Mouse (Mus musculus): ENCODE results near the gene Nrxn2. TPM values are rescaled to one million over a fixed set of nuclear protein-coding genes. Genes with fewer than 3 reads are reported as not detected.
A peak's percentile ranks its signal among the peaks of the same experiment; 100 is the strongest.

Gene Nrxn2
- polyA plus RNA-seq, 1 experiment from 2014 or later = 14.5 TPM

GRCm38 (mm10) chr19:6527839-6528531 is 109.5 kb downstream of the Nrxn2 start:
- Histone ChIP-seq H3K4me2 (ENCODE audit: low read depth) (no peak overlapping the region), H3K27me3 (ENCODE audit: control insufficient read depth, insufficient read depth, low read length) (peaks cover 2% of the 10 kb centered on the region; the same call in 1 of the 2 replicates), H3K9me3 (ENCODE audit: control insufficient read depth, low read length) (no peaks in the 10 kb centered on the region), H3K4me3 (ENCODE audit: low read depth, low read length) (no peak overlapping the region), H3K4me1 (ENCODE audit: control insufficient read depth, insufficient read depth, low read length) (peaks cover 25% of the 10 kb centered on the region), H3K36me3 (ENCODE audit: control insufficient read depth, insufficient read depth, low read length) (no peaks in the 10 kb centered on the region), H3K9ac (ENCODE audit: low read length) (no peak overlapping the region), H3K27ac (ENCODE audit: low read depth, low read length) (no peak overlapping the region)
- no peak for DNase-seq (ENCODE audit: low spot score)
- WGBS = 81% methylated on average over 17 of the region's 17 CpGs
- no peak for ATAC-seq (ENCODE audit: insufficient read depth, low FRiP score, low TSS enrichment)

GRCm38 (mm10) chr19:6529265-6529985 is 110.9 kb downstream of the Nrxn2 start:
- H3K27ac ChIP-seq (ENCODE audit: low read depth, low read length) = no peak overlapping the region
- ATAC-seq (ENCODE audit: insufficient read depth, low FRiP score, low TSS enrichment) (peak; percentile 26; the same call in 1 of the 2 replicates), DNase-seq (ENCODE audit: low spot score) (peak; percentile 74)
- H3K9ac ChIP-seq (ENCODE audit: low read length) = no peak overlapping the region
- no peaks in the 10 kb centered on the region for H3K36me3 ChIP-seq (ENCODE audit: control insufficient read depth, insufficient read depth, low read length)
- WGBS = 56% methylated on average over 14 of the region's 14 CpGs
- peaks cover 35% of the 10 kb centered on the region for H3K4me1 ChIP-seq (ENCODE audit: control insufficient read depth, insufficient read depth, low read length)
- no peak overlapping the region for H3K4me3 ChIP-seq (ENCODE audit: low read depth, low read length)
- H3K9me3 ChIP-seq (ENCODE audit: control insufficient read depth, low read length) = no peaks in the 10 kb centered on the region
- peaks cover 5% of the 10 kb centered on the region; the same call in 1 of the 2 replicates for H3K27me3 ChIP-seq (ENCODE audit: control insufficient read depth, insufficient read depth, low read length)
- H3K4me2 ChIP-seq (ENCODE audit: low read depth) = peak overlapping the region; percentile 54

GRCm38 (mm10) chr19:6530359-6530758 is 111.8 kb downstream of the Nrxn2 start:
- ATAC-seq (ENCODE audit: insufficient read depth, low FRiP score, low TSS enrichment) (0 out of 2 replicates have a peak, but pooled peaks have one; percentile 29), DNase-seq (ENCODE audit: low spot score) (peak; percentile 41)
- WGBS = 15% methylated on average over 13 of the region's 13 CpGs
- Histone ChIP-seq H3K36me3 (ENCODE audit: control insufficient read depth, insufficient read depth, low read length) (no peaks in the 10 kb centered on the region), H3K9me3 (ENCODE audit: control insufficient read depth, low read length) (no peaks in the 10 kb centered on the region), H3K4me1 (ENCODE audit: control insufficient read depth, insufficient read depth, low read length) (peaks cover 35% of the 10 kb centered on the region), H3K27ac (ENCODE audit: low read depth, low read length) (no peak overlapping the region), H3K4me2 (ENCODE audit: low read depth) (peak overlapping the region; percentile 54), H3K4me3 (ENCODE audit: low read depth, low read length) (0 out of 2 replicates have a peak overlapping the region, but pooled peaks have one; percentile 1), H3K27me3 (ENCODE audit: control insufficient read depth, insufficient read depth, low read length) (peaks cover 5% of the 10 kb centered on the region; the same call in 1 of the 2 replicates), H3K9ac (ENCODE audit: low read length) (no peak overlapping the region; the same call in 1 of the 2 replicates)

- WGBS = under 1% methylated on average over 48 of the region's 56 CpGs
- H3K4me1 ChIP-seq (ENCODE audit: control insufficient read depth, insufficient read depth, low read length) = peaks cover 35% of the 10 kb centered on the region
- ATAC-seq (ENCODE audit: insufficient read depth, low FRiP score, low TSS enrichment) = no peak
- H3K4me2 ChIP-seq (ENCODE audit: low read depth) = peak overlapping the region; percentile 54
- H3K27ac ChIP-seq (ENCODE audit: low read depth, low read length) = peak overlapping the region; percentile 89
- no peaks in the 10 kb centered on the region for H3K9me3 ChIP-seq (ENCODE audit: control insufficient read depth, low read length)
- H3K27me3 ChIP-seq (ENCODE audit: control insufficient read depth, insufficient read depth, low read length) = peaks cover 5% of the 10 kb centered on the region; the same call in 1 of the 2 replicates
- peak; percentile 67 for DNase-seq (ENCODE audit: low spot score)
- H3K36me3 ChIP-seq (ENCODE audit: control insufficient read depth, insufficient read depth, low read length) = no peaks in the 10 kb centered on the region
- H3K4me3 ChIP-seq (ENCODE audit: low read depth, low read length) = peak overlapping the region; percentile 51
- peak overlapping the region; percentile 86 for H3K9ac ChIP-seq (ENCODE audit: low read length)
These were observed 112.6 kb downstream of the Nrxn2 start for GRCm38 (mm10) chr19:6531011-6531631.

GRCm38 (mm10) chr19:6531832-6532471 is 113.4 kb downstream of the Nrxn2 start:
- peak; percentile 75 for DNase-seq (ENCODE audit: low spot score)
- peak overlapping the region; percentile 89 for H3K27ac ChIP-seq (ENCODE audit: low read depth, low read length)
- H3K4me3 ChIP-seq (ENCODE audit: low read depth, low read length) = peak overlapping the region; percentile 51
- peaks cover 5% of the 10 kb centered on the region; the same call in 1 of the 2 replicates for H3K27me3 ChIP-seq (ENCODE audit: control insufficient read depth, insufficient read depth, low read length)
- under 1% methylated on average over 36 of the region's 36 CpGs for WGBS
- H3K9ac ChIP-seq (ENCODE audit: low read length) = peak overlapping the region; percentile 86
- peak overlapping the region; percentile 54 for H3K4me2 ChIP-seq (ENCODE audit: low read depth)
- no peaks in the 10 kb centered on the region for H3K9me3 ChIP-seq (ENCODE audit: control insufficient read depth, low read length)
- no peaks in the 10 kb centered on the region for H3K36me3 ChIP-seq (ENCODE audit: control insufficient read depth, insufficient read depth, low read length)
- H3K4me1 ChIP-seq (ENCODE audit: control insufficient read depth, insufficient read depth, low read length) = peaks cover 35% of the 10 kb centered on the region
- ATAC-seq (ENCODE audit: insufficient read depth, low FRiP score, low TSS enrichment) = peak; percentile 63

GRCm38 (mm10) chr19:6532656-6533055 is 114.1 kb downstream of the Nrxn2 start:
- Histone ChIP-seq H3K4me1 (ENCODE audit: control insufficient read depth, insufficient read depth, low read length) (peaks cover 35% of the 10 kb centered on the region), H3K9me3 (ENCODE audit: control insufficient read depth, low read length) (no peaks in the 10 kb centered on the region), H3K27me3 (ENCODE audit: control insufficient read depth, insufficient read depth, low read length) (peaks cover 5% of the 10 kb centered on the region; the same call in 1 of the 2 replicates), H3K4me2 (ENCODE audit: low read depth) (peak overlapping the region; percentile 54), H3K36me3 (ENCODE audit: control insufficient read depth, insufficient read depth, low read length) (no peaks in the 10 kb centered on the region), H3K27ac (ENCODE audit: low read depth, low read length) (peak overlapping the region; percentile 89), H3K9ac (ENCODE audit: low read length) (peak overlapping the region; percentile 86), H3K4me3 (ENCODE audit: low read depth, low read length) (peak overlapping the region; percentile 51)
- no peak for ATAC-seq (ENCODE audit: insufficient read depth, low FRiP score, low TSS enrichment)
- peak; percentile 39 for DNase-seq (ENCODE audit: low spot score)
- WGBS = 6% methylated on average over 13 of the region's 13 CpGs

- H3K4me2 ChIP-seq (ENCODE audit: low read depth) = no peak overlapping the region
- peaks cover 5% of the 10 kb centered on the region; the same call in 1 of the 2 replicates for H3K27me3 ChIP-seq (ENCODE audit: control insufficient read depth, insufficient read depth, low read length)
- no peaks in the 10 kb centered on the region for H3K9me3 ChIP-seq (ENCODE audit: control insufficient read depth, low read length)
- no peak overlapping the region for H3K9ac ChIP-seq (ENCODE audit: low read length)
- H3K4me1 ChIP-seq (ENCODE audit: control insufficient read depth, insufficient read depth, low read length) = peaks cover 35% of the 10 kb centered on the region
- peak overlapping the region; percentile 6; the same call in 1 of the 2 replicates for H3K27ac ChIP-seq (ENCODE audit: low read depth, low read length)
- 68% methylated on average over 11 of the region's 11 CpGs for WGBS
- no peak for DNase-seq (ENCODE audit: low spot score)
- no peak for ATAC-seq (ENCODE audit: insufficient read depth, low FRiP score, low TSS enrichment)
- H3K36me3 ChIP-seq (ENCODE audit: control insufficient read depth, insufficient read depth, low read length) = no peaks in the 10 kb centered on the region
- H3K4me3 ChIP-seq (ENCODE audit: low read depth, low read length) = no peak overlapping the region
These were observed 115.0 kb downstream of the Nrxn2 start for GRCm38 (mm10) chr19:6533290-6534117.

Data from neural tube, embryonic 11.5 days (tissue).